Mouse (Mus musculus): ENCODE measurements around the gene Ssh2. TPM values are rescaled to one million over a fixed set of nuclear protein-coding genes. Genes with fewer than 3 reads are reported as not detected.
A peak's percentile ranks its signal among the peaks of the same experiment; 100 is the strongest.

Ssh2 gene
- polyA plus RNA-seq, 1 experiment from 2014 or later = 13.8 TPM

DNA sequence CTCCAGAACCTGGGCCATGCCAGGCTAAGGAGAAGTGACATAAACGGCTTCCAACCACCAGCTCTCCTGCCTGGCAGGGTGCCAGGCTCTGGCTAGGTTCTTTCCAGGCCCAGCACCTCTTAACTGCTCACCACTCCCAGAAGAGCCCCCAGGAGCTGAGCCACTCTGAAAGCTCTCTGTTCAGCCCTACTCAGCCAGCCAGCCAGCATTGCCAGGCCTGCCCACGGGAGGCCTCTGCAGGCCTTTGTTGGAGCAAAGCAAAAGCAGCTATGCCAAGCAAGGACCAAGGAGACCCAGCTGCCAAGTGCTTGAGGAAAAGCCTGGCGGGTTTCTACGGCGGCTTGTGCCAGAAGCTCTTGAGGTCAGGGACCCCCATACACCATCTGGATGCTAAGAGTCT is 270.7 kb downstream of the Ssh2 start:
- peak overlapping the region; percentile 76 for H3K4me2 ChIP-seq (ENCODE audit: low read length)
- no peaks in the 10 kb centered on the region for H3K36me3 ChIP-seq (ENCODE audit: control insufficient read depth, insufficient read depth, low read length)
- peak overlapping the region; percentile 23 for H3K4me3 ChIP-seq (ENCODE audit: low read length)
- ATAC-seq = 0 out of 2 replicates have a peak, but pooled peaks have one; percentile 25
- WGBS = 26% methylated on average over 5 of the region's 5 CpGs
- no peaks in the 10 kb centered on the region for H3K27me3 ChIP-seq (replicated peaks; ENCODE audit: control insufficient read depth, insufficient read depth, low read length)
- peak overlapping the region; percentile 60 for H3K27ac ChIP-seq (ENCODE audit: low read depth, low read length)
- no peaks in the 10 kb centered on the region for H3K9me3 ChIP-seq (ENCODE audit: control insufficient read depth, low read length)
- H3K4me1 ChIP-seq (ENCODE audit: control insufficient read depth, insufficient read depth, low read depth, low read length) = peaks cover 55% of the 10 kb centered on the region
- peak overlapping the region; percentile 37 for H3K9ac ChIP-seq (ENCODE audit: low read depth, low read length)

GRCm38 (mm10) chr11:77488771-77489581 is 272.9 kb downstream of the Ssh2 start:
- no peak for ATAC-seq
- H3K4me2 ChIP-seq (ENCODE audit: low read length) = peak overlapping the region; percentile 76
- H3K27me3 ChIP-seq (replicated peaks; ENCODE audit: control insufficient read depth, insufficient read depth, low read length) = no peaks in the 10 kb centered on the region
- H3K4me1 ChIP-seq (ENCODE audit: control insufficient read depth, insufficient read depth, low read depth, low read length) = peaks cover 62% of the 10 kb centered on the region
- no peaks in the 10 kb centered on the region for H3K36me3 ChIP-seq (ENCODE audit: control insufficient read depth, insufficient read depth, low read length)
- H3K9ac ChIP-seq (ENCODE audit: low read depth, low read length) = peak overlapping the region; percentile 98
- 2% methylated on average over 45 of the region's 55 CpGs for WGBS
- H3K27ac ChIP-seq (ENCODE audit: low read depth, low read length) = peak overlapping the region; percentile 92
- no peaks in the 10 kb centered on the region for H3K9me3 ChIP-seq (ENCODE audit: control insufficient read depth, low read length)
- peak overlapping the region; percentile 95 for H3K4me3 ChIP-seq (ENCODE audit: low read length)

DNA sequence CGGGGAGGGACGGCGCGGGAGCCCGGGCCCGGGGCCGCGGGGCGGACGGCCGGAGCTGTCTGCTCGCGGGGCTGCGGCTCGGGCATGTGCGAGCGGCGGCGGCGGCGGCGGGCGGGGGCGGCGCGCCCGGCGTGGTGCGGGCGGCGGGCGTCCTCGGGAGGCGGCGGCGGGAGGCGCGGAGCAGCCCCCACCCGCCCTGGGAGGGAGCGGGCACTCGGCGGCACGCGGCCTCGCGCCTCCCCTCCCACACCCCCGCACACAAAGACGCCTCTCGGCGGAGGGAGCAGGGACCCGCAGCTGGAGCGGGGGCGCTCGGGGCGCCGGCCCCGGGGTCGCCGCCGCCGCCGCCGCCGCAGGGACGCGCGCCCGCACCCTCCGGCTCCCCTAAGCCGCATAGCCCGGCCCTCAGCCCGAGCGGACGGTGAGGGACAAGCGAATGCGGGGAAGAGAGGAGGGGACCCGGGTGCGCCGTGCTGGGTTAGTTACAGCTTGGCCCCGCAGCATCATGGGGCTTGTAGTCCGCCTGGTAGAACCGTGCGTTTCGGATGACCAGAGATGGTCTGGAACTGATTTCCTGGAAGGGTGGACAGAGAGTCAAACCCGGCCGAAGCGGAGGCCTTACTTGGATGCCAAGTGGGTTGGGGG is 273.6 kb downstream of the Ssh2 start, which contains the start of gene Ankrd13b:
Ankrd13b (minus strand) TSS at position 88 of the 645 bp plus-strand sequence.
- H3K4me3 ChIP-seq (ENCODE audit: low read length) = peak within 1 kb of the TSS; percentile 95
- H3K27ac ChIP-seq (ENCODE audit: low read depth, low read length) = peak within 1 kb of the TSS; percentile 92
- H3K9ac ChIP-seq (ENCODE audit: low read depth, low read length) = peak within 1 kb of the TSS; percentile 98
- peak within 1 kb of the TSS; percentile 76 for H3K4me2 ChIP-seq (ENCODE audit: low read length)
- peak; percentile 69 for ATAC-seq
- no peaks in the 10 kb centered on the region for H3K36me3 ChIP-seq (ENCODE audit: control insufficient read depth, insufficient read depth, low read length)
- under 1% methylated on average over 41 of the region's 87 CpGs for WGBS
- H3K9me3 ChIP-seq (ENCODE audit: control insufficient read depth, low read length) = no peaks in the 10 kb centered on the region
- peaks cover 69% of the 10 kb centered on the region for H3K4me1 ChIP-seq (ENCODE audit: control insufficient read depth, insufficient read depth, low read depth, low read length)
- no peaks in the 10 kb centered on the region for H3K27me3 ChIP-seq (replicated peaks; ENCODE audit: control insufficient read depth, insufficient read depth, low read length)

GRCm38 (mm10) chr11:77490451-77490850 is 274.4 kb downstream of the Ssh2 start:
- Histone ChIP-seq H3K36me3 (ENCODE audit: control insufficient read depth, insufficient read depth, low read length) (no peaks in the 10 kb centered on the region), H3K4me1 (ENCODE audit: control insufficient read depth, insufficient read depth, low read depth, low read length) (peaks cover 71% of the 10 kb centered on the region), H3K4me2 (ENCODE audit: low read length) (peak overlapping the region; percentile 76), H3K9ac (ENCODE audit: low read depth, low read length) (peak overlapping the region; percentile 98), H3K9me3 (ENCODE audit: control insufficient read depth, low read length) (no peaks in the 10 kb centered on the region), H3K4me3 (ENCODE audit: low read length) (peak overlapping the region; percentile 95), H3K27me3 (replicated peaks; ENCODE audit: control insufficient read depth, insufficient read depth, low read length) (no peaks in the 10 kb centered on the region), H3K27ac (ENCODE audit: low read depth, low read length) (peak overlapping the region; percentile 92)
- 59% methylated on average over 6 of the region's 6 CpGs for WGBS
- ATAC-seq = no peak

DNA sequence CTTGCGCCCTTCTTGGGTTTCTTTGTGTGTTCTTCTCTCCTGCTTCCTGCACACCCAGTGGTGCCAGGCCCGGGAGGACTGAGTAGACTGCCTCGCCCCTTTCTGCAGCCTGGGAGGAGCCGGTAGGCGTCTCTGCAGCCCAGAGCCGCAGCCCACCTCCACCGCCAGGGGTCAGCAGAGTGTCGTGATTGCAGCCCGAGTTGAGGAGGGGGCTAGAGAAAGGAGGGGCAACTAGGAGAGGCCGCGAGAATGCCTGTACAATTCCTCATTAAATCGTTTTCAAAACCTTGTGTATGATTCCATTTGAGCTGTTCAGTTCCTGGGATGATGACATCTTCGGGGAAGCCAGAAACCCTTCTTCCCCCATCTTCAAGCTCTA is 275.0 kb downstream of the Ssh2 start:
- peak overlapping the region; percentile 90 for H3K27ac ChIP-seq (ENCODE audit: low read depth, low read length)
- peaks cover 70% of the 10 kb centered on the region for H3K4me1 ChIP-seq (ENCODE audit: control insufficient read depth, insufficient read depth, low read depth, low read length)
- H3K9me3 ChIP-seq (ENCODE audit: control insufficient read depth, low read length) = no peaks in the 10 kb centered on the region
- WGBS = under 1% methylated on average over 13 of the region's 13 CpGs
- peak overlapping the region; percentile 95 for H3K4me3 ChIP-seq (ENCODE audit: low read length)
- peak overlapping the region; percentile 76 for H3K4me2 ChIP-seq (ENCODE audit: low read length)
- peak overlapping the region; percentile 93 for H3K9ac ChIP-seq (ENCODE audit: low read depth, low read length)
- peak; percentile 64 for ATAC-seq
- H3K27me3 ChIP-seq (replicated peaks; ENCODE audit: control insufficient read depth, insufficient read depth, low read length) = no peaks in the 10 kb centered on the region
- H3K36me3 ChIP-seq (ENCODE audit: control insufficient read depth, insufficient read depth, low read length) = no peaks in the 10 kb centered on the region

DNA sequence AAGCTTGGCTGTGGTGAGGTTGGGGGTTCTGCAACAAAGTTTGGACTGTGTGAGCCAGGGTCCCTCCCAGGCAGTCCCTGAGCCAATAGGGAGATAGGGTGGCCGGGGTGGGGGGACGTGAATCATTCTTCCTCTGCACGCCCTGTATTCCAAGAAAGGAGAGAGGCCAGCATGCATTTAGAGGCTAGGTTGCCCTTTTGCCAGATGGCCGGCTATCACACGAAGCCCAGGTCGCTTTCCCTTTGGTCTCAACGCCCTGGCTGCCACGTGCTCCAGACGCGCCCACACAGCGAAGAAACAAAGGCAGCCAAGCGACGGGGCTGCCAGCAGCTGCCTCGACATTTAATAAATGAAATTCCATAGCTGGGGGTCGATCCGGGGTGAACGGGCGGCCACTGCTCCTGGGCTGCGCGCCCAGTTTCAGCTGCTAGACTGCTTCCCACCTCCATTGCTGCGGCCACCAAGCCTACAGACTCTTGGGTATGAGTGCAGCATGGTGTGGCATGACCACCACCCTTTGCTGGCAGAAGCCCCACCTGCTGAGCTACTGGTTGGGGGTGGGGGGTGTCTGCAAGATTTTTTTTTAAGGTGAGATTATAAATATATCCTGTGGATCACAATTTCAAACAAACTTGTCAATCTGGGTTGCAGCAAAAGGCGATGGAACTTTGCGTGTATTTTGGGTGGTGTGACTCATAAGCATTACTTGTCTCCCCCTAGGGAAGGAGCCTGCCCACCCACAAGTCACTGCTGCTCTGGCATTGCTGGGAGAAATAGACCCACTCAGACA is 275.6 kb downstream of the Ssh2 start:
- 0% methylated on average over 23 of the region's 23 CpGs for WGBS
- Histone ChIP-seq H3K9me3 (ENCODE audit: control insufficient read depth, low read length) (no peaks in the 10 kb centered on the region), H3K4me2 (ENCODE audit: low read length) (peak overlapping the region; percentile 76), H3K27me3 (replicated peaks; ENCODE audit: control insufficient read depth, insufficient read depth, low read length) (no peaks in the 10 kb centered on the region), H3K27ac (ENCODE audit: low read depth, low read length) (peak overlapping the region; percentile 90), H3K4me3 (ENCODE audit: low read length) (peak overlapping the region; percentile 95), H3K36me3 (ENCODE audit: control insufficient read depth, insufficient read depth, low read length) (no peaks in the 10 kb centered on the region), H3K9ac (ENCODE audit: low read depth, low read length) (peak overlapping the region; percentile 93), H3K4me1 (ENCODE audit: control insufficient read depth, insufficient read depth, low read depth, low read length) (peaks cover 64% of the 10 kb centered on the region)
- peak; percentile 66 for ATAC-seq

DNA sequence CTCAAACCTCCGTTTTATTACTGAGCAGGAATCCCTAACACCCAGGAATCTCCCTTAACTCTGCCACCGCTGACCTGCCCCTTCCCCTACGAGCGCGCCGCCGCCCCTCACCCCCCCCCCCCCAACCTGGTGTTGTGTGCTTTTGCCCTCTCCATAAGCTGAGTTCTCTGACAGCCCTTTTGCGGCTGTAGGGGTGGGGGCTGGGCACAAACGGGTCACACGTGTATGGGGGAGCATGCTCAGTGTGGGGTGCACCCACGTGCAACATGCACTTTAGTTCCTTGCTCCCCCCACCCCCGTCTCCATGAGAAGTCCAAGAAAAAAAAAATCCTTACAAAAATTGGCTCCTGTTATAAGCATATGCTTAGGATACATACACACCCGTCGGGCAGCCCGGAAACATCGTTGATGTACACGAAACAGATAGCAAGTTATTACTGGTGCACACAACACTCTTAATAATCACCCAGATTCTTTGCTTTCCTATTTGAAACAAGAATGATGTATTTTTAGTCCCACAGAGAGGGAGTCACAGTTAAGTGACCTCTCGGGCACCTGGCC is 276.3 kb downstream of the Ssh2 start:
- peak overlapping the region; percentile 90 for H3K27ac ChIP-seq (ENCODE audit: low read depth, low read length)
- no peaks in the 10 kb centered on the region for H3K36me3 ChIP-seq (ENCODE audit: control insufficient read depth, insufficient read depth, low read length)
- H3K9me3 ChIP-seq (ENCODE audit: control insufficient read depth, low read length) = no peaks in the 10 kb centered on the region
- no peak for ATAC-seq
- H3K4me3 ChIP-seq (ENCODE audit: low read length) = peak overlapping the region; percentile 95
- peaks cover 64% of the 10 kb centered on the region for H3K4me1 ChIP-seq (ENCODE audit: control insufficient read depth, insufficient read depth, low read depth, low read length)
- H3K27me3 ChIP-seq (replicated peaks; ENCODE audit: control insufficient read depth, insufficient read depth, low read length) = no peaks in the 10 kb centered on the region
- H3K4me2 ChIP-seq (ENCODE audit: low read length) = peak overlapping the region; percentile 76
- WGBS = 0% methylated on average over 15 of the region's 18 CpGs
- H3K9ac ChIP-seq (ENCODE audit: low read depth, low read length) = peak overlapping the region; percentile 93

DNA sequence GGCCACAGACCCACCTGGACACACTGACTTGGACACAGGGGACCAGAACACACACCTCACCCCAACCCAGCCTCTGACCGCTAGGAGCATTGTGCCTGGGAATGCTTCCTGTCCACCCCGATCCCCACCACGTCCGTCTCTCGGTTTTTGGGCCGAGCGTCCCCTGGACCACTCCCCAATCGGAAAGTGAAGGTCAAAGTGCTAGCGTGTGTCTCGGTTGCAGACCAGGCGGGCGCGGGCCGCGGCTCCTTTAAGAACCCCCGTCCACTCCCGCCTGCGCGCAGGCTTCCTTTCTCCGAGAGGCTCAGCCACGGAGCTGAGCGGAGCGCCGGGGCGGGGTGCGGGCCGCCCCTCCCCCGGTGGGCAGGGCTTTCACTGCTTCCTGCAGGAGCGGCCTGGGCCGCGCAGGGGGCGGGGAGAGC is 276.8 kb downstream of the Ssh2 start:
- Histone ChIP-seq H3K9ac (ENCODE audit: low read depth, low read length) (peak overlapping the region; percentile 93), H3K27me3 (replicated peaks; ENCODE audit: control insufficient read depth, insufficient read depth, low read length) (no peaks in the 10 kb centered on the region), H3K27ac (ENCODE audit: low read depth, low read length) (peak overlapping the region; percentile 90), H3K4me2 (ENCODE audit: low read length) (peak overlapping the region; percentile 76), H3K36me3 (ENCODE audit: control insufficient read depth, insufficient read depth, low read length) (no peaks in the 10 kb centered on the region), H3K9me3 (ENCODE audit: control insufficient read depth, low read length) (no peaks in the 10 kb centered on the region), H3K4me1 (ENCODE audit: control insufficient read depth, insufficient read depth, low read depth, low read length) (peaks cover 63% of the 10 kb centered on the region), H3K4me3 (ENCODE audit: low read length) (peak overlapping the region; percentile 95)
- WGBS = under 1% methylated on average over 28 of the region's 32 CpGs
- peak; percentile 81 for ATAC-seq
